Comparison of ENCODE assay signal across 15 mouse cellular contexts in genomic region chr9:116285691-116286431, GRCm38 (mm10).
DNase-seq lines count a peak whose midpoint lies in the region; ATAC-seq and TF ChIP-seq lines count a peak whose summit lies in the region.
"Had no signal": no experiment of that assay in that cellular context is flagged by ENCODE, and none has a peak within 500 bp of the region (broad histone marks: within the 10 kb centered on the region; RNA-seq: fewer than 3 reads in every experiment).

No protein-coding gene starts in this region.

- H3K36me3 ChIP-seq in heart, postnatal 0 days (replicated peaks; ENCODE audit: control insufficient read depth, insufficient read depth, low read length): no peaks in the 10 kb centered on the region
- no peaks in the 10 kb centered on the region for H3K36me3 ChIP-seq in lung, postnatal 0 days (ENCODE audit: insufficient read depth, low read length)
- no peaks in the 10 kb centered on the region for H3K36me3 ChIP-seq in hindbrain, embryonic 13.5 days

- H3K4me2 ChIP-seq in heart, postnatal 0 days (ENCODE audit: low read depth, low read length): no peak overlapping the region
- no peak overlapping the region for H3K4me2 ChIP-seq in lung, postnatal 0 days (replicated peaks; ENCODE audit: low read depth, low read length)
- no peak overlapping the region for H3K4me2 ChIP-seq in hindbrain, embryonic 13.5 days

- peak; percentile 15 for DNase-seq in heart, postnatal 0 days (ENCODE audit: low spot score)
- no peak for DNase-seq in heart, adult 8-10 months (ENCODE audit: low spot score)
- DNase-seq in lung, postnatal 0 days (ENCODE audit: low spot score): peak; percentile 29
- no peak for DNase-seq in lung, postnatal 10 days
- peak; percentile 16 for DNase-seq in embryo, embryonic 11 days
- no peak for DNase-seq in testis, postnatal 10 days (ENCODE audit: low spot score)
- DNase-seq: adrenal gland, postnatal 14 days; cerebellum, postnatal 36 days; forebrain, postnatal 0 days; gastrocnemius, postnatal 25 days; kidney, adult 8-10 months; kidney, postnatal 4 days; right cerebral cortex, postnatal 4 days had no signal

- no peak overlapping the region for H3K9ac ChIP-seq in heart, postnatal 0 days (replicated peaks; ENCODE audit: low read depth, low read length)
- no peak overlapping the region for H3K9ac ChIP-seq in lung, postnatal 0 days (replicated peaks; ENCODE audit: low read depth)
- H3K9ac ChIP-seq in hindbrain, embryonic 13.5 days: no peak overlapping the region
- H3K9ac ChIP-seq: forebrain, postnatal 0 days had no signal

- no peak for TF ChIP-seq EP300 in heart, postnatal 0 days (IDR thresholded peaks at IDR 0.05; ENCODE audit: low read depth)
- TF ChIP-seq EP300 in lung, postnatal 0 days (IDR thresholded peaks at IDR 0.05): no peak; the same call in 1 of the 2 replicates

- H3K4me3 ChIP-seq in heart, postnatal 0 days (ENCODE audit: low read depth, low read length): no peak overlapping the region
- no peak overlapping the region for H3K4me3 ChIP-seq in lung, postnatal 0 days (ENCODE audit: low read depth, low read length)
- H3K4me3 ChIP-seq in hindbrain, embryonic 13.5 days: no peak overlapping the region
- H3K4me3 ChIP-seq: erythroblast, embryonic 14.5 days had no signal

- no peak for ATAC-seq in heart, postnatal 0 days (ENCODE audit: insufficient read depth, low read depth)
- no peak; the same call in 1 of the 2 replicates for ATAC-seq in lung, postnatal 0 days
- ATAC-seq in hindbrain, embryonic 13.5 days (ENCODE audit: low FRiP score): no peak
- ATAC-seq: forebrain, postnatal 0 days had no signal

- peak overlapping the region; percentile 12; the same call in 1 of the 2 replicates for H3K27ac ChIP-seq in heart, postnatal 0 days (ENCODE audit: low read depth)
- no peak overlapping the region for H3K27ac ChIP-seq in lung, postnatal 0 days (ENCODE audit: low read length)
- peak overlapping the region; percentile 1; the same call in 1 of the 2 replicates for H3K27ac ChIP-seq in hindbrain, embryonic 13.5 days

- WGBS in heart, postnatal 0 days: 45% methylated on average over 11 of the region's 11 CpGs
- WGBS in lung, postnatal 0 days: 56% methylated on average over 11 of the region's 11 CpGs
- 47% methylated on average over 11 of the region's 11 CpGs for WGBS in hindbrain, embryonic 13.5 days

- peaks cover 9% of the 10 kb centered on the region; the same call in 1 of the 2 replicates for H3K4me1 ChIP-seq in heart, postnatal 0 days (ENCODE audit: control insufficient read depth, insufficient read depth)
- H3K4me1 ChIP-seq in lung, postnatal 0 days (ENCODE audit: insufficient read depth, low read depth, low read length): no peaks in the 10 kb centered on the region
- H3K4me1 ChIP-seq in hindbrain, embryonic 13.5 days (replicated peaks): no peaks in the 10 kb centered on the region

- H3K9me3 ChIP-seq in heart, postnatal 0 days (replicated peaks; ENCODE audit: control insufficient read depth, low read length): no peaks in the 10 kb centered on the region
- no peaks in the 10 kb centered on the region for H3K9me3 ChIP-seq in lung, postnatal 0 days (ENCODE audit: low read length)
- H3K9me3 ChIP-seq in hindbrain, embryonic 13.5 days: no peaks in the 10 kb centered on the region

- no peak for TF ChIP-seq CTCF in heart, postnatal 0 days (IDR thresholded peaks at IDR 0.05; ENCODE audit: low read depth)
- no peak for TF ChIP-seq CTCF in lung, postnatal 0 days (IDR thresholded peaks at IDR 0.05)

- H3K27me3 ChIP-seq in heart, postnatal 0 days (ENCODE audit: control insufficient read depth, insufficient read depth, low read length): no peaks in the 10 kb centered on the region
- no peaks in the 10 kb centered on the region for H3K27me3 ChIP-seq in lung, postnatal 0 days (replicated peaks; ENCODE audit: insufficient read depth, low read length)
- no peaks in the 10 kb centered on the region for H3K27me3 ChIP-seq in hindbrain, embryonic 13.5 days

Comparison
In these comparisons a context has a peak if more than half of its experiments do, and no peak if none do; other contexts are left out.
1. DNase-seq: peak in heart, postnatal 0 days (single experiment), lung, postnatal 0 days (single experiment) and embryo, embryonic 11 days (single experiment); none in heart, adult 8-10 months (single experiment), lung, postnatal 10 days (single experiment) and testis, postnatal 10 days (single experiment).